Mouse (Mus musculus): ENCODE results near the gene Lgr4.

The Lgr4 gene

DNA sequence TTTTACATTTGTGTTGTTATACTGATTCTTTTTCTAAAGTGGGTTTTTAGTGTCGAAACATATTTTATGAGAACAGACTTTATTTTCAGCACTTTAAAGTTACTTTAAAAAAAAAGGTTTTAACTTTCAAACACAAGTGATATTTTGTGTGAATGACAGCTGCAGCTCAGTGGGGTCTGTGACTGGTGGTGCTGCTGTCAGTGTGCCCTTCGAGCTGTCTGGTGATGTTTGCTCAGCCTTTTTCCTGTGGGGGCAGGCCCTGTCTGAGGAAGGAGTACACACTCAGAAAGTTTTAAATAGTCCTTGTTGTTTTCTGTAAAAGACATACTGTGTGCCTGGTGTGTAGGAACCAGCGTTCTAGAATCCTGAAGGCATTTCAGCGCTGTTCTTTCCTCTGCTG is 119.2 kb downstream of the Lgr4 start:
- 72% methylated on average over 4 of the region's 4 CpGs for WGBS

DNA sequence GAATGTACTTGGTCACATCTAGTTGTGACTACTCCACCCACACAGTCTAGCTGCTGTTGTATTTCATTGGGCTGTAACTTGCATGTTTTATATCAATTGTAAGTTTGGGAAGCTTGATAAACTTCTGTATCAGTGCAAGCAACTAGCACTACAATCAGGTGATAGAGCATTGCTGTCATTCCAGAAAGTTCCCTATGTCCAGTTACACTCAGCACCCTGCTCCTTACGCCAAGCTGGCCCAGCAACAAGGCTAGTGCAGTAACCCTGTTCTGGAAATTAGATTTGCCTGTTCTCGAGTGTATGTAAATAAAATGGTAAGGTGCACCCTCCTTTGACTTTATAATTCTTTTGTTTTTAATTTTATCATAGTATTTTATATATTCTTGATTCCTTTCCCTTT is 119.8 kb downstream of the Lgr4 start:
- 88% methylated on average over 2 of the region's 2 CpGs for WGBS

DNA sequence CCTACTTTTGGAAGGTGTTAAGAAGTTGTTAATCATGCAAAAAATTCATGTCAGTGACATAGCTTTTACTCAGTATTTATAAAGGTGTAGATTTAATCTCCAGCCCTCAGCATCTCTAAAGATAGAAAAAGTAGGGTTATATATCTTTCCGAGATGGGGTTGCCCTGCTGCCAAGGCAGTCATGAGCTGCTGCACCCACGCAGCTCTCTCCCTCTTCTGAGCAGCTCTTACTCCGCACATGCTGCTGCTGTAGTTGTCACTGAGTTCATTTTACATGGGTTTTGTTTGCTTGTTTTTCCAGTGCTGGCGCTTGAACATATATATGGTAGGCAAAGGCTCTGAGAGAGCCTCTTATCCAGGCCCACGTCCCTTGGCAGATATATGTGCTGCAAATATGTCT is 120.9 kb downstream of the Lgr4 start:
- WGBS = 62% methylated on average over 5 of the region's 5 CpGs

DNA sequence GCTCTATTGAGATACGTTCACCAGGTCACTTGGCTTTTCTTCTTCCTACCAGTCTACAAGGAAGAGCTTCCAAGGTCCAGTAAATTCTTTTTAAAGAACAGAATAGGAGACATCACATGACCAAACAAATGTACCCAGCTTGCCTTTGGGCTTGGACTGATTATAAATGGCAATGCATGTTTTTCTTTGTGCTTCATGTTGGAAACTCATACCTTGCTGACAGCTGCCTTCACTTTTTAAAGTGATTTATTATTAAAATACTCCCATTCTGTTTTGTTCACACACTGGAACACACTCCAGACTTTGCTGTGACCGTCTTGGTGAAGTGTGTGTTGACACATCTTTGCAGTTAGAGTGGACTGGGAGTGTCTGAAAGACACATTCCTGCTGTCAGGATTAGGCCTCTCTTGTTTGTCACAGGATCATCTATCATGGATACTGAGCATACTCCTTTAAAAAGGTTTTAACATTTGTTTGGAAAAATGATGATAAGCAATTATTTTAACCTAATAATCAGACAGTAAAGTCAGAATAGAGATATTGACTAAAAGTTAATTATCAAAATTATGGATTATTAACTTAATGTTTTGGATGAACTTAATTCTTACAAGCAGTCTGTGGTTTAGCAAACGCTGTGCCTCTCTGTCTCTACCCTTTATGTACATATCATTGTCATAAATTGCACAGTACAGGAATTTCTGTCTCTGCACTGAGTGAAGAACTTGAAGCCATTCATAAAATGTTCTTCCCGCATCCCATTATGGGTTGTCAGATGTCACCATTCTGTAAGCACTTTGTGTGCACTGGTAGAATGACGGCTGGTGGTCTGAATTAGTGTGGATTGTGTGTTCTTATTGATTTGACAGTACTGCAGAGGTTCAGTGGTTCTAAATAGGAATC is 125.7 kb downstream of the Lgr4 start:
- WGBS = 84% methylated on average over 5 of the region's 5 CpGs

DNA sequence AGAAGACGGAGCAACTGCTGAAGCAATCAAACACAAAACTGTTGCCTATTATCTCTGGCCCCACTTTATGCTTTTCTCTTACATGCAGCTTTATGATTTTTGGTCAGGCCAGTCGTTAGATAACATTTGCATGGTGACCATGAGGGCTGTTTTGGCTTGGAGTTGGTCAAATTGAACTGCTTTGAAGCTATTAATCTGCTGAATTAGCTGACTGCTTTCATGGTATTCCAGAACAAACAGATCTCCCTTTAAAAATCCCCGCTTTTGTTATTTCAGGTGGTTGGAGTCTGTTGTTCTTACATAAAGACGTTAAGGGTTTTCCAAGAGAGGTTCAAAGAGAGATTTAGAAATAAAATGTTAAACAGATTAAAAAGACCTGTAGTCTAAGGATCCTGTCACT is 141.0 kb downstream of the Lgr4 start:
- 55% methylated on average over 4 of the region's 4 CpGs for WGBS

DNA sequence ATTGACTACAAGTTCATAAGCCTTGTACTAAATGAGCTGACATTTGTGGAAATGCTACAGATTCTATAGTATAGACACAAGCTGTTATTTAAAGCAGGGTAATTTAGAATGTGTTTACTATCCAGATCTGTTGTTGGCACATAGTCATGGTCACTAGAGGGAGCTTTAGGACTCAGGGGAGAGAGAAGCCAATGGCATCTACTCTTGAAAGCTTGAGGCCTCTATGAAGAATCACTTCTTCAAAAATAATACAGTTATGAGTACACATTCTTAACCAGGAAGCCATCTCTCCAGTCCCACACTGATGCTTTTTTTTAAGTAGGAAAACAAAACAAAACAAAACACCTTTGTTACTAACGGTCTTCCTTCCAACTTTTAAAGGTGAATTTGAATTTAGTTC is 145.7 kb downstream of the Lgr4 start:
- WGBS = 93% methylated on average over 1 of the region's 1 CpGs

Data from cerebral cortex, adult 2 months (tissue).